Mouse (Mus musculus): ENCODE data around the gene Ubp1.

The Ubp1 gene

GRCm38 (mm10) chr9:113992810-113993209 is 62.1 kb downstream of the Ubp1 start:
- in situ Hi-C loops (cut with MboI; ENCODE audit: low pct_unique_long_range_greater_than_20kb in 1 of 2, low sequenced_read_pairs in 2 of 2, unreplicated experiment in 1 of 2): loop anchor here in 1 of 2 experiments (10.0 kb wide), 1 partner anchor 102 kb away; no protein-coding TSS in a partner anchor

GRCm38 (mm10) chr9:113998311-113998710 is 67.6 kb downstream of the Ubp1 start:
- in situ Hi-C loops (cut with MboI; ENCODE audit: low pct_unique_long_range_greater_than_20kb in 1 of 2, low sequenced_read_pairs in 2 of 2, unreplicated experiment in 1 of 2): loop anchor here in 1 of 2 experiments (10.0 kb wide), 1 partner anchor 96 kb away; no protein-coding TSS in a partner anchor

- in situ Hi-C loops (cut with MboI; ENCODE audit: low pct_unique_long_range_greater_than_20kb in 1 of 2, low sequenced_read_pairs in 2 of 2, unreplicated experiment in 1 of 2): no loop called here
Observed at GRCm38 (mm10) chr9:114006801-114007200, 76.1 kb downstream of the Ubp1 start.

GRCm38 (mm10) chr9:114007850-114008350 is 77.2 kb downstream of the Ubp1 start:
- in situ Hi-C loops (cut with MboI; ENCODE audit: low pct_unique_long_range_greater_than_20kb in 1 of 2, low sequenced_read_pairs in 2 of 2, unreplicated experiment in 1 of 2): no loop called here

- in situ Hi-C loops (cut with MboI; ENCODE audit: low pct_unique_long_range_greater_than_20kb in 1 of 2, low sequenced_read_pairs in 2 of 2, unreplicated experiment in 1 of 2): no loop called here
Observed at GRCm38 (mm10) chr9:114009526-114009925, 78.8 kb downstream of the Ubp1 start.

GRCm38 (mm10) chr9:114011203-114011602 is 80.5 kb downstream of the Ubp1 start:
- in situ Hi-C loops (cut with MboI; ENCODE audit: low pct_unique_long_range_greater_than_20kb in 1 of 2, low sequenced_read_pairs in 2 of 2, unreplicated experiment in 1 of 2): no loop called here

- in situ Hi-C loops (cut with MboI; ENCODE audit: low pct_unique_long_range_greater_than_20kb in 1 of 2, low sequenced_read_pairs in 2 of 2, unreplicated experiment in 1 of 2): no loop called here
Observed at GRCm38 (mm10) chr9:114014034-114014433, 83.3 kb downstream of the Ubp1 start.

- in situ Hi-C loops (cut with MboI; ENCODE audit: low pct_unique_long_range_greater_than_20kb in 1 of 2, low sequenced_read_pairs in 2 of 2, unreplicated experiment in 1 of 2): no loop called here
Observed at GRCm38 (mm10) chr9:114015724-114016123, 85.0 kb downstream of the Ubp1 start.

- in situ Hi-C loops (cut with MboI; ENCODE audit: low pct_unique_long_range_greater_than_20kb in 1 of 2, low sequenced_read_pairs in 2 of 2, unreplicated experiment in 1 of 2): no loop called here
Observed at GRCm38 (mm10) chr9:114016402-114016801, 85.7 kb downstream of the Ubp1 start.

- in situ Hi-C loops (cut with MboI; ENCODE audit: low pct_unique_long_range_greater_than_20kb in 1 of 2, low sequenced_read_pairs in 2 of 2, unreplicated experiment in 1 of 2): no loop called here
Observed at GRCm38 (mm10) chr9:114019012-114019762, 88.5 kb downstream of the Ubp1 start.

GRCm38 (mm10) chr9:114022141-114022540 is 91.4 kb downstream of the Ubp1 start:
- in situ Hi-C loops (cut with MboI; ENCODE audit: low pct_unique_long_range_greater_than_20kb in 1 of 2, low sequenced_read_pairs in 2 of 2, unreplicated experiment in 1 of 2): no loop called here

GRCm38 (mm10) chr9:114025182-114025581 is 94.4 kb downstream of the Ubp1 start:
- in situ Hi-C loops (cut with MboI; ENCODE audit: low pct_unique_long_range_greater_than_20kb in 1 of 2, low sequenced_read_pairs in 2 of 2, unreplicated experiment in 1 of 2): no loop called here

- in situ Hi-C loops (cut with MboI; ENCODE audit: low pct_unique_long_range_greater_than_20kb in 1 of 2, low sequenced_read_pairs in 2 of 2, unreplicated experiment in 1 of 2): no loop called here
Observed at GRCm38 (mm10) chr9:114025846-114026245, 95.1 kb downstream of the Ubp1 start.

- in situ Hi-C loops (cut with MboI; ENCODE audit: low pct_unique_long_range_greater_than_20kb in 1 of 2, low sequenced_read_pairs in 2 of 2, unreplicated experiment in 1 of 2): no loop called here
Observed at GRCm38 (mm10) chr9:114026261-114026934, 95.7 kb downstream of the Ubp1 start.

All from mouse embryonic stem cell (cell line).